Mouse (Mus musculus) c-Kit-positive CD71-positive TER-119-negative erythroid progenitor cells, embryonic 14.5 days (primary cell): ENCODE results near the gene Fam49a.
"Not testable (repeated sequence)": the region's sequence is repeated elsewhere in the genome, so short reads cannot be mapped to it uniquely, and the experiment has no call there.

Experiments
- DNase-seq: peaks from one replicate; pipeline ENCODE4 v3.0.0-alpha.2; 2013; ENCODE audit warnings: low read depth

Fam49a gene

GRCm38 (mm10) chr12:12261987-12262971 is at the start of gene Fam49a:
Gene Fam49a (plus strand): TSS chr12:12262139.
- no peak for DNase-seq

- no peak for DNase-seq
Measured at GRCm38 (mm10) chr12:12213536-12213935, 48.4 kb upstream of the Fam49a start.

GRCm38 (mm10) chr12:12218947-12219346 is 43.0 kb upstream of the Fam49a start:
- no peak for DNase-seq

GRCm38 (mm10) chr12:12220755-12221496 is 41.0 kb upstream of the Fam49a start:
- no peak for DNase-seq

GRCm38 (mm10) chr12:12222585-12223290 is 39.2 kb upstream of the Fam49a start:
- DNase-seq: no peak

- no peak for DNase-seq
Measured at GRCm38 (mm10) chr12:12223336-12223735, 38.6 kb upstream of the Fam49a start.

- no peak for DNase-seq
Measured at GRCm38 (mm10) chr12:12225706-12226105, 36.2 kb upstream of the Fam49a start.

GRCm38 (mm10) chr12:12227594-12227993 is 34.3 kb upstream of the Fam49a start:
- no peak for DNase-seq

GRCm38 (mm10) chr12:12230031-12230557 is 31.8 kb upstream of the Fam49a start:
- DNase-seq: no peak

- DNase-seq: no peak
Measured at GRCm38 (mm10) chr12:12232097-12232496, 29.8 kb upstream of the Fam49a start.

- DNase-seq: no peak
Measured at GRCm38 (mm10) chr12:12236978-12237377, 25.0 kb upstream of the Fam49a start.

GRCm38 (mm10) chr12:12239502-12239901 is 22.4 kb upstream of the Fam49a start:
- no peak for DNase-seq

- no peak for DNase-seq
Measured at GRCm38 (mm10) chr12:12243148-12243547, 18.8 kb upstream of the Fam49a start.

- not testable (repeated sequence) for DNase-seq
Measured at GRCm38 (mm10) chr12:12247023-12247422, 14.9 kb upstream of the Fam49a start.

GRCm38 (mm10) chr12:12249521-12249920 is 12.4 kb upstream of the Fam49a start:
- no peak for DNase-seq

- DNase-seq: no peak
Measured at GRCm38 (mm10) chr12:12253526-12253925, 8.4 kb upstream of the Fam49a start.

- DNase-seq: no peak
Measured at GRCm38 (mm10) chr12:12254139-12254538, 7.8 kb upstream of the Fam49a start.

- DNase-seq: no peak
Measured at GRCm38 (mm10) chr12:12260979-12261960, 669 bp upstream of the Fam49a start.

- no peak for DNase-seq
Measured at GRCm38 (mm10) chr12:12263371-12263791, 1.4 kb downstream of the Fam49a start.

GRCm38 (mm10) chr12:12264151-12264550 is 2.2 kb downstream of the Fam49a start:
- DNase-seq: no peak

- no peak for DNase-seq
Measured at GRCm38 (mm10) chr12:12266552-12266951, 4.6 kb downstream of the Fam49a start.
